Mouse (Mus musculus): ENCODE measurements around the gene Tsc22d4. TPM values are rescaled to one million over a fixed set of nuclear protein-coding genes. Genes with fewer than 3 reads are reported as not detected.
"Not testable (repeated sequence)": the region's sequence is repeated elsewhere in the genome, so short reads cannot be mapped to it uniquely, and the experiment has no call there.

The Tsc22d4 gene
- total RNA-seq, 4 experiments from 2014 or later: 237 to 281 (median 242) TPM

GRCm38 (mm10) chr5:137741023-137741931, 4.3 kb upstream of the Tsc22d4 start, which contains the start of gene Nyap1:
TSS of gene Nyap1 (minus strand) at chr5:137741607.
- DNase-seq (ENCODE audit: low spot score): no peak

GRCm38 (mm10) chr5:137742048-137742447, 3.5 kb upstream of the Tsc22d4 start:
- no peak for DNase-seq (ENCODE audit: low spot score)

DNA sequence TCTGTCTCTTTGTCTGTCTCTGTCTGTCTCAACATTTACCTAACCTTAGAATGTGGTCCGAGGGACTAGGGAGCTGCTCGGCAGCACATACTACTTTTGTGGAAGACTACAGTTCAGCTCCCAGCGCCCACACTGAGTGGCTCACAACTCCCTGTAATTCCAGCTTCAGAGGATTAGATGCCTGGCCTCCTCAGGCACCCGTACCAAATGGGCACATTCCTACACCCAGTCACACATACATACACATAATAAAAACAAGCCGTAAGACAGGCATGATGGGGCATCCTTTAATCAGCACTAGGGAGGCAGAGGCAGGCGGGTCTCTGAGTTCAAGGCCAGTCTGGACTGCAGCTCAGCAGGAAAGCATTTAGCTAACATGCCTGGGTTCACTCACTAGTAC, 2.7 kb upstream of the Tsc22d4 start:
- DNase-seq (ENCODE audit: low spot score): no peak

DNA sequence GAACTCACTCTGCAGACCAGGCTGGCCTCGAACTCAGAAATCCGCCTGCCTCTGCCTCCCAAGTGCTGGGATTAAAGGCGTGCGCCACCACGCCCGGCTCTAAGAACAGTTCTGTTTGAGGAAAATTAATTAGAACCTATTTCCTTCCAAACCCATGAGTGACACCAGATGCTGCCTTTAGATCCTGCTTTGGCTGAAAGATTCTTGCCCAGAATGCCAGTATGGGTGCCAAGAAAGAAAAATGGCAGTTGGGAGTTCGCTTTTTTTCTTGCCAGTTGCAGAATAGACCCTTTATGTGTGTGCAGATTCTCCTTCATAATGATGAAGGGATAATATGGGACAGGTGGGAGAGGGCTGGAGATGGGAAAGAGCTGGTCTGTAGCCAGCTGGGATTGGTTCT, 1.3 kb upstream of the Tsc22d4 start:
- DNase-seq (ENCODE audit: low spot score): no peak

DNA sequence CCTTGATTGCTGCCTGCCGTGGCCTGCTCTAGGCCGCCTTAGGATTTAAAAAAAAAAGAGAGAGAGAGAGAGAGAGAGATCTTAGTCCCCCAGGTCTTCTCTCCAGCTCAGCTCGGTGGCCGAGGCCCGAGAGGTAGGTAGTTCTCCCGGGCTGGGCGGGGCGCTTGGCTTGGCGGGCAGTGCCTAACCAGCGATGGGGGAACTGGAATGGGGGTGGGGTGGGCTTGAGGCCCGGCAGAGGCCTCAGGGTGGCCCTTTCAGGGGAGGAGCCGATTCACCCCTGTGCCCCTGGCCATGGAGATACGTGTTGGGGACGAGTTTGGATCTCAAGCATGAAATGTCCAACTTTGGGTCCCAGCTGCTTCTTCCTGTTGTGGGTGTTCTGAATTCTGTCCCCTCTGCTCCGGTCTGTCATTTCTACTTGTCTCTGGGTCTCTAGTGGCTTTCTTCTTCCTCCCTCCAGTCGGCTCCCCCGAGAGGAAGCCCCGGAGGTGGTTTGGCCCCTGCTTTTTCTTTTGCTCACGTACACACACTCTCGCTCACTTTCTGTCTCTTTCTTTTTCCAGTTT, 836 bp downstream of the Tsc22d4 start:
- DNase-seq (ENCODE audit: low spot score): no peak

DNA sequence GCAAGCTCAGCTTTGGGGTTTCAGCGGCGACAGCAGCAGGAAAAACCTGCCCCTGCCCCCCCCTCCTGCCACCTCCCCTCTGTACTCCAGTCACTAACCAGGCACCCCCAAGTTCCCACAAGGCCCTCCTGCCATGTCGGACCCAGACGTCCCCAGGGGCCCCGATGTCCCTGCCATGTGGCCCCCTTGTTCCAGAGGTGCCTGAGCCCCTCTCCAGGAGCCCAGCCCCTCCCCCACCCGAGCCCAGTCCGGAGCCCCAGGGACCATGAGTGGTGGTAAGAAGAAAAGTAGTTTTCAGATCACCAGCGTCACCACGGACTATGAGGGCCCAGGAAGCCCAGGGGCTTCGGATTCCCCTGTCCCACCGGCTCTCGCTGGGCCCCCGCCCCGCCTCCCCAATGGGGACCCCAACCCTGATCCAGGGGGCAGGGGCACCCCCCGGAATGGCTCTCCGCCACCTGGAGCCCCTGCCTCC, 1.4 kb downstream of the Tsc22d4 start:
- no peak for DNase-seq (ENCODE audit: low spot score)

DNA sequence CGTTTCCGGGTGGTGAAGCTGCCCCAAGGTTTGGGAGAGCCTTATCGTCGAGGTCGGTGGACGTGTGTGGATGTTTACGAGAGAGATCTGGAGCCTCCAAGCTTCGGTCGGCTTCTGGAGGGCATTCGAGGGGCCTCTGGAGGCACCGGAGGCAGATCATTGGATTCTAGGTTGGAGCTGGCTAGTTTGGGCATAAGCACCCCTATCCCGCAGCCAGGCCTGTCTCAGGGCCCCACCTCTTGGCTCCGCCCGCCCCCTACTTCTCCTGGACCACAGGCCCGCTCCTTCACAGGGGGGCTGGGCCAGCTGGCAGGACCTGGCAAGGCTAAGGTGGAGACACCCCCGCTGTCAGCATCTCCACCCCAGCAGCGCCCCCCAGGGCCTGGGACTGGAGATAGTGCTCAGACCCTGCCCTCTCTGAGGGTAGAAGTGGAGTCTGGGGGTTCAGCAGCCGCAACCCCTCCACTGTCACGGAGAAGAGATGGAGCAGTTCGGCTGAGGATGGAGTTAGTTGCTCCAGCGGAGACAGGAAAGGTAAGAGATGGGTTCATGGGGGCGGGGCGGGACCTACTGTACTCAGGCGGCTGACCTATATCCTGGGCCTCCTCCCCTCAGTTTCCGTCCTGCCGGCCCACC, 1.9 kb downstream of the Tsc22d4 start:
- no peak for DNase-seq (ENCODE audit: low spot score)

GRCm38 (mm10) chr5:137748130-137748770, 2.7 kb downstream of the Tsc22d4 start:
- DNase-seq (ENCODE audit: low spot score): no peak

GRCm38 (mm10) chr5:137749196-137749836, 3.8 kb downstream of the Tsc22d4 start:
- no peak for DNase-seq (ENCODE audit: low spot score)

- not testable (repeated sequence) for DNase-seq (ENCODE audit: low spot score)
Measured at GRCm38 (mm10) chr5:137750212-137750611, 4.7 kb downstream of the Tsc22d4 start.

DNA sequence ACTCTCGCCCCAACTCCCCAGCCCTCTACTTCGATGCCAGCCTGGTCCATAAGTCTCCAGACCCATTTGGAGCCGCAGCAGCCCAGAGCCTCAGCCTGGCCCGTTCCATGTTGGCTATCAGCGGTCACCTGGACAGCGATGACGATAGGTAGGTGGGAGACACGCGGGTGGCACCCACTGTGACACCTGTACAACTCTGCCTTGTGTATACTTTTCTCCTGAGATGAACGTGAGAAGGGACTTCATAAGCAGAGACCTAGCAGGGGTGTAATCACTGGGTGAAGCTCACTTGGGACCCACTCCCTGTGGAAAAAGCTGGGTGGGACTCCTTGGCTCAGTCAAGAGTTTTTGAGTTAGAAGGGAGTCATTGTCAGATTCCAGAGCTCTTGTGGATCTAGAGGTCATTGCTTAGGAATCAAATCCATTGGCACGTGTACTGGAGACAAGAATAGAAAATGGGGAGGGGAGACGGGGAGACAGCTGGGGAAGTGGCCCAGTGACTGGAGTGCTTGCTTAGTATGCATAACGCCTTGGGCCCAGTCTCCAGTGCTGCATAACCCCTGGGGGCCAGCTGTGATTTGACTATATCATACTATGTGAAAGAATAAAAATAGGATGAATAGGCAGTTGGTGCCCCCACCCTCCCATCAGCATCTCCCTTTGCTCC, 5.8 kb downstream of the Tsc22d4 start:
- DNase-seq (ENCODE audit: low spot score): no peak

DNA sequence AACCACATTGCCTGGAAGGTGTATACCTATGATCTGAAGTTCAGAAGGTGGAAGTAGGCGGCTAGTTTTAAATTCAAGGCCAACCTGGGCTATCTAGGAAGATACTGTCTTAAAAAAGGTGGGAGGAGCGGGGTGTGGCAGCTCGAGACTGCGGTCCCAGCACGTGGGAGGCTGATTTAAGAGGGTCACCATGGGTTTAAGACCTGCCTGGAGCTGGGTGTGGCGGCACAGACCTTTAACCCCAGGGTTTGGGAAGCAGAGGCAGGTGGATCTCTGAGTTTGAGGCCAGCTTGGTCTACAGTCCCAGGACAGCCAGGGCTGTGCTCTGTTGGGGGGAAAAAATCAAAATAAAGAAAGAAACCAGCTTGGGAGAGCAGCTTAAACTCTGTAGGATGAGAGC, 6.5 kb downstream of the Tsc22d4 start:
- DNase-seq (ENCODE audit: low spot score): no peak

- DNase-seq (ENCODE audit: low spot score): no peak
Measured at GRCm38 (mm10) chr5:137753111-137753832, 7.7 kb downstream of the Tsc22d4 start.

DNA sequence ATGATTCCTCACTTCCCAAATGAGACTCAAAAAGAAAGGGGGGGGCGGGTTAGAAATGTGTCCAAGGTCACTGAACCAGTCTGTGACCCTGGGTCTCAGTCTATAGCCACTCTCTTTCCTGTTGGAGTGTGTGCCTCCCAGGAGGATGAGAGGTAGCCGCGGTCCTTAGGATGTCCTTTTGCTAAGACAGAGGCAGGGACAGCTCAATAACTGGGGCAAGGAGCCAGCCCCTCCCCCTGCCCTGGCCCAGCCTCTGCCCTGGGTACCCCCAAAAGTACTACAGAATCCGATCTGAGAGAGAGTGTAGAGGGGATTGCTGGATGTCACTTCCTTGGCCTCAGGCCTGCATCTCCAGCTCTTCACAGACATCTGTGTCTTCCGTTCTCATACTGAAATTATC, 9.9 kb downstream of the Tsc22d4 start:
- DNase-seq (ENCODE audit: low spot score): no peak

GRCm38 (mm10) chr5:137756106-137756505, 10.6 kb downstream of the Tsc22d4 start:
- DNase-seq (ENCODE audit: low spot score): no peak

GRCm38 (mm10) chr5:137756882-137757661, 11.5 kb downstream of the Tsc22d4 start:
- DNase-seq (ENCODE audit: low spot score): peak; percentile 90

DNA sequence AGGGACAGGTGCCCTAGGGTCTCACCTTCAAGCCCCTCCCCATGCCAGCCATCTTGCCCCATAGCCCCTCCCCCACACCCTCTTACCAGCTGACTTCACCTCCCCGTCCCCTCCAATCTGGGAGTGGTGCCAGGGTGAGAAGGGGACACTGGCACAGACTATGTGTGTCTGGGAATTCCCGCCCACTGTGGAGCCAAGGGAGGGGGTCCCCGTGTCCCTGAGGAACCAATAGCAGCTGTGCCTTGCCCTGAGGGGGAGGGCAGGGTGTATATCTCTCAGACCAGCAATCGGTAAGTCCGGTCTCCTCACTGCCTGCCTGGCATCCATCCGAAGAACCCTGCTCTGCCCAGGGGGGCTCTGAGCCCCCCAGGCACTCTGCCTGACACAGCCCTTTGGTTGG, 12.4 kb downstream of the Tsc22d4 start:
- no peak for DNase-seq (ENCODE audit: low spot score)

DNA sequence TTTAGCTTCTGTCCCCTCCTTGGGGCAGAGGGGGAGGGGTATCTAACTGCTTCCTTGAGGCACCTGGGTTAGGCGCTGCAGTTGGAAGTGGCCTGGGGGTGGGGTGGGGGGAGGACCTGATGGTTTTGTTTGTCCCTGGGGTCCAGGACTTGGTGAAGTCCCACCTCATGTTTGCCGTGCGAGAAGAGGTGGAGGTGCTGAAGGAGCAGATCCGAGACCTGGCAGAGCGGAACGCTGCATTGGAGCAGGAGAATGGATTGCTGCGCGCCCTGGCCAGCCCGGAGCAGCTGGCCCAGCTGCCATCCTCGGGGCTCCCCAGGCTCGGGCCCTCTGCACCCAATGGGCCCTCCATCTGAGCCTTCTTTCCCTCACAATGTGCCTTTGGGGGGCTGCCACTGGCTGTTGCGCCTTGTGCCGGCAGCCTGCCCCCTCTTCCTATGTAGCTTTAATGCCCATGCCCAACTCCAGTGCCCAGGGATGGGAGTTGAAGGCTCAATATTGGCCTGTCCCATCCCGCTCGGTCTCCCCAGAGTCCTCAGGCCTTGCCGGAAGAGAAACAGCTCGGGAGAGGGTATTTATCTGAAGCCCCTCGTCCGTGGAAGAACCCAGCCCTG, 13.5 kb downstream of the Tsc22d4 start:
- DNase-seq (ENCODE audit: low spot score): no peak

DNA sequence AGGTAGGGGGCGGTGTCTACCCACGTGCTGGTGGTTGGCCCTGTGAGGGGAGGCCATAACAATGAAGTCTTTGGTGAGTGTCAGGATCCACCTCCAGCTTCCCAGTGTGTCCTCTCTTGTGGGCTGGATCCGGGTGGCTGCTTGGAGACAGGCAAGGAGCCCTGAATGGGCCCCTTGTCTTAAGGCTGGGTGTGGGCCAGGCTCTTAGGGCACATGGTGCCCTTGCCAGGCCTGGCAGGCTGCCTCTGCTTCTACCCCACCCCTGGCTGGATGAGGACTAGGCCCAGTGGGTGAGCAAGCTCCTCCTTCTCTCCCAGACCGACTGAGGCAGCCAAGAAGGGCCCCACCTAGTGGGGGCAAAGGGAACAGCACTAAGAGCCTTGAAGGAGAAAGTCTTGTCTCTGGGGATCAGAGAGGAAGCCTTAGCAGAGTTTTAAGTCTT, 14.5 kb downstream of the Tsc22d4 start:
- peak; percentile 82 for DNase-seq (ENCODE audit: low spot score)

Data from heart, adult 8-10 months (tissue).